Mouse (Mus musculus): ENCODE data around the gene Armt1. TPM values are rescaled to one million over a fixed set of nuclear protein-coding genes. Genes with fewer than 3 reads are reported as not detected.

Gene Armt1
- total RNA-seq, 2 experiments from 2014 or later = 20.0 to 21.6 TPM

Other genes starting within 250 kb of the Armt1 start
- gene Akap12, start 166.1 kb upstream of the Armt1 start, total RNA-seq (2021) = 10 to 100 TPM; 58.7 to 74.8 TPM
- gene Zbtb2, start 44.4 kb upstream of the Armt1 start, total RNA-seq (2021) = 10 to 100 TPM; 11.1 to 13.4 TPM
- gene Rmnd1, start 79 bp upstream of the Armt1 start, total RNA-seq (2021) = 10 to 100 TPM; 46.8 to 49.4 TPM
- 1 to 10 TPM in 1 of 2 experiments, under 1 TPM in 1; 0.79 to 2.0 TPM for gene Ccdc170, start 50.0 kb downstream of the Armt1 start, total RNA-seq (2021)
- 10 to 100 TPM in 1 of 2 experiments, 1 to 10 TPM in 1; 9.5 to 11.0 TPM for gene Esr1, start 179.1 kb downstream of the Armt1 start, total RNA-seq (2021)